Mouse (Mus musculus) layer of hippocampus, adult 2 months (tissue): ENCODE data around the gene Sdf2. TPM values are rescaled to one million over a fixed set of nuclear protein-coding genes. Genes with fewer than 3 reads are reported as not detected.

Experiments
- DNase-seq, 2 experiments: peaks; one replicate each; pipeline ENCODE4 v3.0.0; 2022; ENCODE audit warnings: low spot score in 2 of 2
- H3K27ac ChIP-seq: fragments of 200-600 bp; 2 replicates; pipeline ENCODE4 v1.8.1; 2022
- H3K4me3 ChIP-seq: fragments of 200-600 bp; 2 replicates; pipeline ENCODE4 v1.8.1; 2022; ENCODE audit warnings: mild to moderate bottlenecking
- CTCF ChIP-seq: fragments of 200-600 bp; conservative IDR thresholded peaks from 2 replicates; pipeline ENCODE4 v1.8.1; 2022; ENCODE audit warnings: antibody characterized with exemption, mild to moderate bottlenecking, moderate library complexity
- total RNA-seq, 2 experiments: library from RNA; stranded (reverse); gene quantifications; 2 replicates each; pipeline ENCODE4 v1.2.3; 2021

Gene Sdf2
- total RNA-seq, 2 experiments from 2014 or later, result 66.8 to 69.1 TPM

GRCm38 (mm10) chr11:78240193-78240857 lies 5.2 kb upstream of the Sdf2 start:
- DNase-seq, result peak; percentile 67 to 82
- peak overlapping the region; percentile 20; the same call in 1 of the 2 replicates for H3K4me3 ChIP-seq
- no peak for TF ChIP-seq CTCF
- H3K27ac ChIP-seq, result peak overlapping the region; percentile 92

GRCm38 (mm10) chr11:78245261-78245626 lies 302 bp upstream of the Sdf2 start:
- H3K27ac ChIP-seq, result peak overlapping the region; percentile 98
- no peak for TF ChIP-seq CTCF

DNA sequence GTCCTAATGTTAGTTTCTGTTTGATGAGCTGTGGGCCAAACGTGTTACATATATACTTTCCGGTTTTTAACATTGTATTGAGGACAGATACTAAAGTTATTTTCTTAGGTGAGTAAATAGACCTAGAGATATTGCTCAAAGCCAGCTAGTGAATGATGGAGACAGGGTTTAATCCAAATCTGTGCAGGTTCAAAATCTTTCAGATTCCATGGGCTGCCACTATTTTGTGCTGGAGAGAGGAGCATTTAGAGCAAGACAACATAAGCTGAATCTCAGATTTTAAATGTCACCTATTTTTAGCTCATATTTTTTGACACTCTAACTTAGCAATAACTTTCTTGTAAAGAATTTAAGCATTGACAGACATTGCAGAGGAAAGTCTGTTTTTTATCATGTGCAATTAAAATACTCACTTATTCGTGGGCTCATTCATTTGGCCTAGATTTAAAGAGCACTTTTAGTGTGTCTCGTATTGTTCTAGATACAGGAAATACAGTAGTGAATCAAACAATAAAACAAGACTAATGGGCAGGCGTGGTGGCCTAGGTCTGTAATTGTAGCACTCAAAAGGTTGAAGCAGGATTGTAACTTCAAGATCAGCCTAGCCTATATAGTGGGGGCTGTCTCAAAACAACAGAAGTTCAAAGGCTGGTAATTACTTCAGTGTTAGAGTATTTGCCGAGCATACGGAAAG lies 919 bp downstream of the Sdf2 start:
- Histone ChIP-seq H3K27ac (peak overlapping the region; percentile 98), H3K4me3 (peak overlapping the region; percentile 99)
- TF ChIP-seq CTCF, result no peak
- DNase-seq, result no peak

More at GRCm38 (mm10) chr11:78245261-78245626, 302 bp upstream of the Sdf2 start:
- H3K4me3 ChIP-seq, result peak overlapping the region; percentile 99
- DNase-seq, result no peak

- H3K4me3 ChIP-seq, result peak overlapping the region; percentile 99; the same call in 1 of the 2 replicates
These were observed 1.4 kb downstream of the Sdf2 start for GRCm38 (mm10) chr11:78247012-78247348.

GRCm38 (mm10) chr11:78247727-78248140 lies 2.2 kb downstream of the Sdf2 start:
- Histone ChIP-seq H3K4me3 (no peak overlapping the region), H3K27ac (no peak overlapping the region)
- DNase-seq, result no peak
- no peak for TF ChIP-seq CTCF

More at GRCm38 (mm10) chr11:78247012-78247348, 1.4 kb downstream of the Sdf2 start:
- no peak for DNase-seq
- TF ChIP-seq CTCF, result no peak
- H3K27ac ChIP-seq, result 0 out of 2 replicates have a peak overlapping the region, but pooled peaks have one; percentile 98

DNA sequence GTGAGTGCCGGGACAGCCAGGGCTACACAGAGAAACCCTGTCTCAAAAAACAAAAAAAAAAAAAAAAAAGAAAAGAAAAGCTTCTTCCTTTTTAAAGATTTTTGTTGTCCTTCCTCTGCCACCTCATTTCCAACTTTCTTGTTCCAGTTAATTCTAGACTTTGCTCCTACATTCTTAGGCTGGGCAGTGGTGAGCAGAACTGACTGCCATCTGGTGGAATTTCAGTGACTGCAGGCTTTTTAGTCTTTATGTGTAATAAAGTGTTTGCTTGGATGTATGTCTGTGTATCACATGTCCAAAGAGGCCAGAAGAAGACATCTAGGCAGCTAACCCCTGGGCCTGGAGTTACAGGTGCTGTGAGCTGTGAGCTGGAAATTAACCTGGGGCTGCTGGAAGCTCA lies 11.1 kb downstream of the Sdf2 start:
- H3K27ac ChIP-seq, result no peak overlapping the region
- no peak overlapping the region for H3K4me3 ChIP-seq
- no peak for DNase-seq
- TF ChIP-seq CTCF, result peak; percentile 67

DNA sequence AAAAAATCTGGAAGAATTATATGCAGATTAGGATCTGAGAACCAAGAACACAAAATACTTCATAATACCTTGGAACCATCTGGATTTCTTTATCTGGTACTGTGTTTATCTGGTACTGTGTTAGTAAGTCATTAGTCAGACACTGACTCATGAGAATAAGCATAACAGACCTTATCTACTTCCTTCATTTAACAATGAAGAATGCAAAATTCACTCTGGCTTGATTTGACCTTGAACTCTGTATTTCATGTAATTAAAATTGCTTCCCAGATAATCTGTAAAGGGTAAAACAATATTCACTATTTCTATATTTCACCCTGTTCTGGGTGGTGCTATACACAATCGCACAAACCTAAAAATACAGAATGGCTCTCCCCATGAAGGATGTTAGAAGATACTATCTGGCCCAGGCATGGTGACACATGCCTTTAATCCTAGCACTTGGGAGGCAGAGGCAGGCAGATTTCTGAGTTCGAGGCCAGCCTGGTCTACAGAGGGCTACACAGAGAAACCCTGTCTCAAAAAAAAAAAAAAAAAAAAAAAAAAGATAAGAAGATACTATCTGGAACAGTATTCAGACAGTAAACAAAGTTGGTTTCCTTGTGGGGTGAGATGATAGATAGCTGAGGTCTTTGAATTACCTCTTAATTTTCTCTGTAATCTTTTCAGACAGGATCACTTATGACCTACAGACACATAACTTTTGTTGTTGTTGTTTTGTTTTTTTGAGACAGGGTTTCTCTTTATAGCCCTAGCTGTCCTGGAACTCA lies 15.1 kb downstream of the Sdf2 start:
- Histone ChIP-seq H3K4me3 (peak overlapping the region; percentile 60), H3K27ac (peak overlapping the region; percentile 86)
- no peak for DNase-seq
- no peak for TF ChIP-seq CTCF

DNA sequence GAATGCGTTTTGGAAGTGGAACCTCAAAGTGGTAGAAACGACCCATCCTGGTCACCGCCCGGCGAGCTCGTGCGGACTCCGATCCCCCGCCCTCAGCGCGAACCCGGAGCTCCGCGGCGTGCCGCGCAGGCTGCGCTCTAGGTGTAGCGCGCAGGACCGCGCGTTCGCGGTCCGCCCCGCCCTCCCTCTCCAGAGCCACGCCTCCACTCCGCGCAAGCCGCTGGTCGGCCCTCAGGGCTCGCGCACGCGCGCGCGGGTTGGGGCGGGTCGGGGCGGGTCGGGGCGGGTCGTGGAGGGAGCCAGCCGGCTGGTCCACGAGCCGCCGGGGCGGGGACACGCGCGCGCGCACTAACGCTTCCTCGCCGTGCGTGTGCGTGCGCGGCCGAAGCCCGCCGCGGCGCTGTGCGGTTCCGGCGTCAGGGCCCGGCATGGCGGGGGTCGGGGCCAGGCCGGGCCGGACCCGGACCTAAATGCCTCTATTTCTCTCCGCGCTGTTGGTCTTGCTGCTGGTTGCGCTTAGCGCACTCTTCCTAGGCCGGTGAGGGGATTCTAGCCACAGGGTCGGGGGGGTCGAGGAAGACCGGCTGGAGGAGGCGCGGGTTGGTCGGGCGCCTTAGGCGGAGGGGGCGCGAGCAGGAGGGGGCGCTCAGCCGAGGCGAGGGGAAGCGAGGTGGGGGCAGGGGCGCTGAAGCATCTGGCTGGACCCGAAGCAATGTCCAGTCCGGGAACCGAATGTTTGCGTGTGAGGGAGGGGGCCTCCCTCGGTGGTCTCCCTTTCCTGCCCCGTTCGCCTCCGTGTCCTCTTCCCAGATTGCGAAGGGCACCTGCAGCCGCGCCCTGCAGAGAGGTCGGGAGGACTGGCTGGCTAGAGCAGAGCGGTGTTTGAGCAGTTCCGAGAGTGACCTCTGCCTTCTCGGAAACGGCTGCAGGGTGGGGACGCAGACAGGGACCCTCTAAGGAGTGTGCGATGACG lies 16.1 kb downstream of the Sdf2 start, which contains the start of gene 2610507B11Rik:
2610507B11Rik (plus strand) TSS at position 373 of the 973 bp plus-strand sequence.
- Histone ChIP-seq H3K4me3 (peak within 1 kb of the TSS; percentile 95), H3K27ac (peak within 1 kb of the TSS; percentile 92)
- peak; percentile 91 for DNase-seq
- peak; percentile 22; the same call in 1 of the 2 replicates for TF ChIP-seq CTCF

DNA sequence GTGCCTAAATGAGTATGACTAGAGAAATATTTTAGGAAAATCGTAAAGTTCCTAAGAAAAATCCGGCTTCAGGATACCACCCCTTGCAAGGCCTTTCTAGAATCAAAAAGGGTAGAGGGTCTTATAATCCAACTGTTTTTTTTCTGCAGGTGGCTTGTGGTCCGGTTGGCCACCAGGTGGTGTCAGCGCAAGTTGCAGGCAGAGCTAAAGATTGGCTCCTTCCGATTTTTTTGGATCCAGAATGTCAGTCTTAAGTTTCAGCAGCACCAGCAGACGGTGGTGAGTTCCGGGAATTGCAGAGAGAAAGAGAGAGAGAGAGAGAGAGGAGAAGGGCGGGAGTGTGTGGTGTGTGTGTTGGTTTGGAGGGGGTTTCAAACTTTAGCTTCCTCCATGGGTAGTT lies 17.0 kb downstream of the Sdf2 start:
- TF ChIP-seq CTCF, result peak; percentile 76
- DNase-seq, result peak; percentile 30 to 31
- Histone ChIP-seq H3K27ac (peak overlapping the region; percentile 92), H3K4me3 (peak overlapping the region; percentile 95)

- no peak overlapping the region for H3K27ac ChIP-seq
- DNase-seq, result no peak
- no peak for TF ChIP-seq CTCF
- H3K4me3 ChIP-seq, result no peak overlapping the region
These were observed 20.0 kb downstream of the Sdf2 start for GRCm38 (mm10) chr11:78265571-78265970.

DNA sequence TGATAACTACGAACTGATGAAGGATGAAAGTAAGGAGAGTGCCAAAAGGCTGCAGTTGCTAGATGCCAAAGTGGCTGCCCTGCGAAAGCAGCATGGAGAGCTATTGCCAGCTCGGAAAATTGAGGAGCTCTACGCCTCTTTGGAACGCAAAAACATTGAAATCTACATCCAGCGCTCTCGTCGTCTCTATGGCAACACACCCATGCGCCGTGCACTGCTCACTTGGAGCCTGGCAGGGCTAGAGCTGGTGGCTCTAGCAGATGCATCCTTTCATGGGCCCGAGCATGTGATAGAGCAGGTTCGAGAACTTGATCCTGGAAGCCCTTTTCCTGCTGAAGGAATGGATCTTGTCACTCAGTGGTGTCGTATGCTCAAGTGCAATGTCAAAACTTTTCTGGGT lies 26.4 kb downstream of the Sdf2 start:
- peak; percentile 62 to 85 for DNase-seq
- Histone ChIP-seq H3K27ac (peak overlapping the region; percentile 79), H3K4me3 (peak overlapping the region; percentile 29; the same call in 1 of the 2 replicates)
- no peak for TF ChIP-seq CTCF

- DNase-seq, result no peak
- Histone ChIP-seq H3K4me3 (no peak overlapping the region), H3K27ac (no peak overlapping the region)
- no peak for TF ChIP-seq CTCF
These were observed 30.1 kb downstream of the Sdf2 start for GRCm38 (mm10) chr11:78275596-78275995.
